Mouse (Mus musculus) spleen, postnatal 4 days (tissue): ENCODE data around the gene Naglu.
"Not testable (repeated sequence)": the region's sequence is repeated elsewhere in the genome, so short reads cannot be mapped to it uniquely, and the experiment has no call there.

Experiments used
- DNase-seq, 2 experiments: peaks; one replicate each; pipeline ENCODE4 v3.0.0; 2022; ENCODE audit warnings: low spot score in 2 of 2

Gene Naglu

DNA sequence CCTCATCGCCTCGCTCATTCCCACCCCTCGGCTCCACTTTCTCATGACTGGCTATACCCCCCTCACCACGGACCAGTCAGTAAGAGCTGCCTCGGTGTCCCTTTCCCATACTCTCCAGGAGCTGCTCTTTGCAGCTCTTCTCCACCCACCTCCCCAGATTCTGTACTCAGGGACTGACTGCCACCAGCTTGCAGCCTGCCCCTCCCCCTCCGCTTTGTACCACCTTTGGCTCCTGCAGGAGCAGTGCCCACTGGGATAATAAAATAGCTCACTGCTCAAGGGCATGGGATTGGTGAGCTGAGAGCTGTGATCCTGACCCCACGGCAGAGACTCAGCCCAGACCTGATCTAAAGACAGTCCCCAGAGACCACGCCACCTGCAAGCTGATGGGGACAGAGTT, 54.7 kb downstream of the Naglu start:
- not testable (repeated sequence) for DNase-seq

- DNase-seq: not testable (repeated sequence)
Measured at GRCm38 (mm10) chr11:101125008-101125407, 55.2 kb downstream of the Naglu start.

DNA sequence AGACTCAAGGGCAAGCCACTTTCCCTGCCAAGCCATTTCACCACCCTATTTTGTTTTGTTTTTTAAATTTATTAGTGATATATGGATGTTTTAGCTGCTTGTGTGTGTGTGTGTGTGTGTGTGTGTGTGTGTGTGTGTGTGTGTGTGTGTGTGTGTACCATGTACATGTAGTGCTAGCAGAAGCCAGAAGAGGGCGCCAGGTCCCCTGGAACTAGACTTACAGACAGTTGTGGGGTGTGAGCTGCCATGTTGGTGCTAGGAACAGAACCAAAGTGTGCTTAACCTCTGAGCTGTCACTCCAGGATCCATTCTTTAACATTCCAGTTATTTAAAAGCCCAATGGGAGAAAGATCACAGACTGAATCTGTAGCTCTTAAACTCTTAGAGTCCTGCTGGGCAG, 57.3 kb downstream of the Naglu start:
- no peak for DNase-seq
